Mouse (Mus musculus): ENCODE results near the gene Scube2.

- TF ChIP-seq GATA1 (IDR thresholded peaks at IDR 0.05; ENCODE audit: low read length) (no peak), TAL1 (IDR thresholded peaks at IDR 0.05; ENCODE audit: low read length) (no peak)
Observed at GRCm38 (mm10) chr7:109890256-109890655, 24.8 kb upstream of the Scube2 start.
